Mouse (Mus musculus): ENCODE results near the gene Ppp6r1. TPM values are rescaled to one million over a fixed set of nuclear protein-coding genes. Genes with fewer than 3 reads are reported as not detected.
A peak's percentile ranks its signal among the peaks of the same experiment; 100 is the strongest.

Ppp6r1 gene
- 10 to 100 TPM; 79.2 to 98.8 TPM for total RNA-seq (2021)
- long read RNA-seq, experiment 1, transcript Ppp6r1-201 (24 exons, 3,862 nt) = major isoform, 31 of 60 reads
- long read RNA-seq, experiment 1, partial matches to known transcripts = 11 of 60 reads
- long read RNA-seq, experiment 1, other reads (novel, unspliced or antisense) = 18 of 60 reads
- long read RNA-seq, experiment 2, transcript Ppp6r1-201 (24 exons, 3,862 nt) = major isoform, 55 of 99 reads
- long read RNA-seq, experiment 2, partial matches to known transcripts = 23 of 99 reads
- long read RNA-seq, experiment 2, other reads (novel, unspliced or antisense) = 21 of 99 reads

DNA sequence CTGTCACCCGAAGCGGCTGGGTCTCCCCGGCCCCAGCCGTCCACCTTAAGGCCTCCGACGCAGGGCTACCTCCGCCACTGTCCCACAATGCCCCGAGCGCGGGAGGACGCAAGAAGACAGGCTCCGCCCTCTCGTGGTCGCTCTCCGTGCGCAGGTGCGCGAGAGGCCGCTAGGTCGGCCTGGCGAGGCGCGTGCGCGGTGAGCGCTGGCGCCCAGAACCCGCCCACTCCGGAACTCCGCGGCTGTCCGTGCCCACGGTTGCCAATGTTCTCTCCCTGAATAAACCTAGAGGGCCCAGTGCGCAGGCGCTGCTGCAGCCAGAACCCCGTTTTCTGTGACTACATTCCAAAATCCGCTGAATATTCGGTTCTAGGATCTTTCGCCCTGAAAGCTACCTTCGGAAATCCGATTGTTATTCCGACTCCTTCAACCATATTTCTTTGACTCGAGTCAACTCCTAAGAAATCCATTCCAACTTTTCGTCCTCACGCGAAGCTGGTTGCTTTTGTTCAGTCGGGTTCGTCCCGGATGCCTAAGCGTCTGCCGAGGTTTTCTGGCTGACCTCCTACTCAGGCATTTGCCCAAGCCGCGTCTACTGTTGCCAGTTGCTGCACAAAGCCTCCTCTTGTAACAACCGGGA lies at the start of gene Ppp6r1:
Ppp6r1 (minus strand) TSS at position 108 of the 640 bp plus-strand sequence.
- DNase-seq (ENCODE audit: low spot score in 2 of 2) = peak; percentile 93

DNA sequence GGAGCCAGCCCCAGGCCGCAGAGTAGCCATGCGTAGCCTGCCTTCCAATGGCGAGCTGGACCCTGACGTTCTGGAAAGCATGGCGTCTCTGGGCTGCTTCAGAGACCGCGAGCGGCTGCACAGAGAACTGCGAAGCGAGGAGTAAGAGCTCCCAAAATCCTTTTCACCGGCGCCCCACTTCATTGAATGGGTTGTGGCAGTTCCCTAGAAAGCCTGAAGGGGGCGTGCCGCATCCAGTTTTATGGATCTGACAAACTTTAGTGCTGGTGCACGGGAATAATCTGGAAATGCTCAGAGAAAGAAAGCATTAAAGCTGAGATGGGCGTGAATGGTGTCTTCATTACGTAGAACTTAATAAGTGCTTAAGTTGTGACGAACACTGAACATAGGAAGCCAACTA lies 46.3 kb upstream of the Ppp6r1 start:
- DNase-seq (ENCODE audit: low spot score in 2 of 2) = peak; percentile 35 to 55

DNA sequence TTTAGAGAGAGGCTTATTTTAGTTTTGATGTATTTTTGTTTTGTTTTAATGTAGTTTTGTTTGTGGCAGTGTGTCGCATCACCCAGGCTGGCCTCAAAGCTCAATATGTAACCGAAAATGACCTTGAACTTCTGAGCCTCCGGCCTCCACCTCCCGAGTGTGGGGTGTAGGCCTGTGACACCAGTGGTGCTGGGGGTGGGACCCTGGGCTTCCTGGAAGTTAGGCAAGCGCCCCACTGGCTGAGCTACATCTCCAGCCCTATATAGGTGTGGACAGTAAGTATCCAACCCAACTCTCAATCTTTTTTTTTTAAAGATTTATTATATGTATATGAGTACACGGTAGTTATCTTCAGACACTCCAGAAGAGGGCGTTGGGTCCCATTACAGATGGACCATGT lies 44.4 kb upstream of the Ppp6r1 start:
- no peak for DNase-seq (ENCODE audit: low spot score in 2 of 2)

DNA sequence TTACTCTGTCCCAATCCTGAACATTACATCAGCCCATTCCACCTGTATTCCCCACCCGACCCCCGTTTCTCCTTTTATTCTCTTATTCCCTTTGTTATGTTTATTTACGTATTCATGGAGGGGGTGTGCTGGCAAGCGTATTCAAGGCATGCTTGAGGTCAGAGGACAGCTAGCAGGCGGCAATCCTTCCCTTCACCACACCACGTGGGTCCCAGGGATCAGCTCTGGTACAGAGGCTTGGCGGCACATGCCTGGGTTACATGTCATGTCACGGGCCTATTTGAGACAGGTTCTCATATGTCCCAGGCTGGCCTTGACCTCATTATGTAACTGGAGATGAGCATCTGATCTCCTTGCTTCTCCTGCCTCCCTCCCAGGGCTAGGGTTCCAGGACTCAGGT lies 43.5 kb upstream of the Ppp6r1 start:
- no peak for DNase-seq (ENCODE audit: low spot score in 2 of 2)

DNA sequence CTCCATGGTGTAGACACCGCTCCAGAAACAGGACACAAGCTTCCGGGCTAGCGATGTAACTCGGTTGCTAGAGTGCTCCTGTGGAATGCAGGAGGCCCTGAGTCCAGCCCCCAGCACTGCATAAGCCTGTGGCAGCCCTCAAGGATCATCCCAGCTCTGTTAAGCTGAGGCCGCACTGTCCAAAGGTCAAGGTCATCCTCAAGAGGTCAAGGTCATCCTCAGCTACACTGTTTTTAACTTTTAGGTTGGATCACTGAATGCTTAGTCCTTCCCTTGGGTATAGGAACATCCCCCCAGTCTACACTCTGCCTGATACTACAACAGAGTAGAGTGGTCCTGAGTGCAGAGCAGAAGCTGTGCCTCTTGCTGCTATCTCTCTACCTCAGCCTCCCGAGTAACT lies 34.2 kb upstream of the Ppp6r1 start:
- DNase-seq (ENCODE audit: low spot score in 2 of 2) = no peak

DNA sequence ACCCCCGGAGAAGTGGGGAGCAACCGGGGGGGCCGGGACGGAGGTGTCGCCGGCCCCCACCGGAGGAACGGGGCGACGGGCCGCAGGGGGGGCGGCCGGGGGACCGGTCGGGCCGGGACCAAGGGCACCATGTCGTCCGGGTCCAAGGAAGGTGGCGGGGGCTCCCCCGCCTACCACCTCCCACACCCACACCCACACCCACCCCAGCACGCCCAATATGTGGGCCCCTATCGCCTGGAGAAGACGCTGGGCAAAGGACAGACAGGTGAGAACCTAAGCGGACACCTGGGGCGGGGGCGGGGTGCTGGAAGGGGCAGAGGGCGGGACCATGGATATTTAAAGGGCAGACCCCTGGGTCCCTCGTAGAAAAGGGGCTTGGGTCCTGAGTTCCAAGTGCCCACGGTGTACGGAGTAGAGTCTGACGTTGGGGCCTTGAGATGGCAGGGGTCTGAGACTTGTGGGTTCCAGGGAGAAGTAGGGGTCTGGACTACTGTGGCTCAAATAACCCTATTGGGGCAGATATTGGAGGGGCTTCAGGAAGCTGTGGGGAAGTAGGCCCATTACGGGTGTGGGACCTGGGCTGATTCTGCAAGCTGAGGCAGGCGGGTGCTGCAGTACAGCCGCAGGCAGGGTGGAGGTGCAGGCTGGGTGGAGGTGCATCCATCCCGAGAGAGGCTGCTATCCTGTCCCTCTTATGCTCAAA lies 32.3 kb upstream of the Ppp6r1 start:
- DNase-seq (ENCODE audit: low spot score in 2 of 2) = no peak

DNA sequence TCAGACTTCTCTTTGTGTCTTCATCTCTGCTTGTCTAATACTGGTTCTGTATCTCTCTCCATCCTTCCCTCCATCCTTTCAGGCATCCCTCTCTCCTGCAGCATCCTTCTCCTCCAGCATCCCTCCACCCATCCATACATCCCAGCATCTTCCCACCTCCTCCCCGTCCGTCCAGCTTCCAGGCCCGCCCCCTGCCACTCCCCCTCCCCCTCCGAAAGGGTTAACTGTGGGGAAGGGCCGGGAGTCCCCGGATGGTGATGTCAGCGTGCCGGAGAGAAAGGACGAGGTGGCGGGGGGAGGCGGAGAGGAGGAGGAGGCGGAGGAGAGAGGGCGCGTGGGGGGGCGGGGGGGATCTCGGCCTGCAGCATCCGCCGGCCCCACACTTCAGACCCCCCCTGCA lies 31.6 kb upstream of the Ppp6r1 start, which contains the start of gene Brsk1:
Brsk1 (plus strand) TSS at position 218 of the 400 bp plus-strand sequence.
- DNase-seq (ENCODE audit: low spot score in 2 of 2) = peak; percentile 36 to 53

DNA sequence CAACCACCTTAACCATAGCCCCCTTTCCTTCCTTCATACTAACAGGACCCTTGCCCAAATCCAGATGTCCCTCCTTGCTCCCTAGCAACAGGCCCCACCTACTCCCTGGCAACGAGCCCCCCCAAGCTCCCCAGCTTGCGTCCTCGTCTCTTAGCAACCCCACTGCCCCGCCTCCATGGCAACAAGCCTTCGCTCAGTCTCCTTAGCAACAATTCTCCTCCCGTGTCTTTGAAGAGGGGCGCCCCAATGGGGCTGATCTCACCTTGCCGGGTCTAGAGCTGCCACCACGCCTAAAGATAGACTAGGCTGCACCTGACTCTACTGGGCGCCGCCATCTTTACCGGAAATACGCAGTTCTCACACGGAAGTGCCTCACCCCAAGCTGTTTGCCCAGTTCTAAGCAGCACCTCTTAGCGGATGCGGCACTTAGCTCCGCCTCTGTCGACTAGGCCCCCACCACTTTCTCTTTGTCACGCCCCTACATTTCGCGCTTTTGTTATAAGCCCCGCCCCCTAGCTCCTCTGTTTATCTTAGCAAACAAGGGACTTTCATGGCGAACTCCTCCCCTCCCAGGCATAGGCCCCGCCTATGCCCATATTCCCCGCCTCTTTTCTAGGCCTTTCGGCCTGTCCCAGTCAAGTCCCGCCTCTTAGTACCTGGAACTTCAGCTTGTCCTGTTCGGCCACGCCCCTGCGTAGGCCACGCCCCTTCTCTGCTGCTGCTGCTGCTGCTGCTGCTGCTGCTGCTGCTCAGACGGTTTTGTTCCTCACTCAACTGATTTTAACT lies 26.0 kb upstream of the Ppp6r1 start, which contains the start of gene Hspbp1:
Hspbp1 (minus strand) TSS at position 437 of the 786 bp plus-strand sequence.
- peak; percentile 88 to 89 for DNase-seq (ENCODE audit: low spot score in 2 of 2)

DNA sequence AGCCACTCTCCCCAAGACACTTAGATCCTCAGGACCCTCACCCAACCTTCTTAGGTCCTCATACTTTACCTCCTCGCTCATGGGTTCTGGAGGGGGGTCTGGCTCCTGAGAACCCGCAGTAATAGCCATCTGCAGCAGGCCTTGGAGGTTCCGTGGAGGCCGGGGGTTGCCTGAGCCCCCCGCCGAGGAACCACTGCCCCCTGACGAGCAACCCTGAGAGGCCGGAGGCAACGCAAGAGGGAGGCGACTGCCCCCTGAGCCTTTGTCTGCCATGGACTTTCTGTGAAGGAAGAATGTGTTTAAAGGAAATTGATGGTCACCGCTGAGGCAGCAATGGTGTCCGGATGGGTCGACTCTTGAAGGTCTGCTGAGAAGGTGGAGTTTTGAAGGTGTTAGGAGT lies 25.4 kb upstream of the Ppp6r1 start:
- DNase-seq (ENCODE audit: low spot score in 2 of 2) = no peak

DNA sequence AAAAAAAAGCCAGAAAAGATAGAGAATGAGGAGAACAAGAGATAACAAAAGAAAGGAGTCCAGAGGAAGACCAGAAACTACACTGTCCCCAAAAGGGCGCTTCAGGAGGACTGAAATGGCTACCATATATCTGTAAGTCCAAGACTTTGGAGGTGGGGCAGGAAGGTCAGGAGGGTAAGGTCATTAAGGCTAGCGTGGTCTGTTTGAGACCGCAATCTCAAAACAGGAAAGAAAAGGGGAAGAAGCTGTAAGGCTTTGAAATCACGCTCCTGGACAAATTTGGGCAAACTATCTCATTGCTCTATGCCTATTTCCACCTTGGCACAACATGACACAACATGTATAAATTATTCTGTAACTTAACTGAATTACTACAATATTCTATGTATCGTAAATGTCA lies 24.5 kb upstream of the Ppp6r1 start:
- no peak for DNase-seq (ENCODE audit: low spot score in 2 of 2)

DNA sequence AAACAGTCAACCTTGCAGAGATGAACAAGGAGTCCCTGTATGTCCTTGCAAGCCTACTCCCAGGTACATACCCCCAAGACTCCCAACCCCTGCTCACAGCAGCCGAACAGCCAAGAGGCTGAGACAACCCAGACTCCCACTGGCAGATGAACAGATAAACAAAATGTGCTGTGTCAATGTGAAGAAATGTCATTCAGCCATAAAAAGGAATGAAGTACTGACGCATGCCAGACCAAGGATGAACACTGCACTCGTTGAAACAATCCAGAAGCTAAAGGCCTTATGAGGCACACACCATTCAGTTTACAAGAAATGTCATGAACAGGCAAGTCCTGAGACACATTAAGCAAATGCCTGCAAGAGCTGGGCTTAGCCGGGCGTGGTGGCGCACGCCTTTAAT lies 16.4 kb upstream of the Ppp6r1 start:
- no peak for DNase-seq (ENCODE audit: low spot score in 2 of 2)

DNA sequence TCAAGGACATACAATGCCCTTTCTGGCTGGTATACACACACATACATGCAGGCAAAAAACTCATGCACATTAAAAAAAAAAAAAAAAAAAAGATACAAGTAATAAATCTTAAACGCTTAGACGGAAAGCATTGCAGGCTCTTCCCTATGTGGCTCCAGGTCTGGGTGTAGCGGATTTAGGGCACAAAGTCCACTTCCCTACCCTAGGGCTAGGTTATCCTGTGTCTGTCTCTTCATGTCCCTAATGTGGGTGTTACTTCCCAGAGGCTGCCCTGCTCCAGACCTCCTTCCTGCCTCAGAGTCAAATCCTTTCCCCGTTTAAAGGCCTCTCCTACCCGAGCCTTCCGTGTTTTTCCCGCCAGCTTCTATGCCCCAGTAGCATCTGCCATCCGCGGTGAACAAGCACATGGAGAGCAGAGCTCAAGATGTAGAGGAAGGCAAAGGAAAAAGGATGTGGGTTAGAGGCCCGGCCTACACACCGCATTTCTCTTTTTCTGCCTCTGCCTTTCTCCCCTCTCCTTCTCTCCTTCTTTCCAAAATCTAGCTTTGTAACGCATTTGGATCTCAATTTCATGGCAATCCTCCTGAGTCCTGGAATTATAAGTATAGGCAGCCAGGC lies 15.4 kb upstream of the Ppp6r1 start:
- DNase-seq (ENCODE audit: low spot score in 2 of 2) = no peak

DNA sequence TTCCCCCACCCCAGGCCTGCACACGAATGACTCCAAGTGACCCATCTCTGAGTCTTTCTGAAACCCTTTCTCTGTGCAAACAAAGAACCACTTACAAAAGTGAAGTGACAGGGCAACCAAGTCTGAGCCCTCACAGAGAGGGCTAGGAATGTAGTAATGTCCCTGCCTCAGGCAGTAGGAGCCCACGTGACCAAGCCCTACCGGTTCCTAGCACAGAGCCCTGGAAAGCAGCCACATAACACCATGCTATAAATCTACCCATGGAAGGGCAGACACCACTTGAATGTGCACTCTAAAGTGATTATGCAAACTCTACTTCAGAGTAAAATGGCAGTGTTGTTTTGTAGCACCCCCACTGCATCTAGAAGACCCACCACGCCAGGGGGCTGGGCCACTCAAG lies 13.1 kb upstream of the Ppp6r1 start:
- no peak for DNase-seq (ENCODE audit: low spot score in 2 of 2)

DNA sequence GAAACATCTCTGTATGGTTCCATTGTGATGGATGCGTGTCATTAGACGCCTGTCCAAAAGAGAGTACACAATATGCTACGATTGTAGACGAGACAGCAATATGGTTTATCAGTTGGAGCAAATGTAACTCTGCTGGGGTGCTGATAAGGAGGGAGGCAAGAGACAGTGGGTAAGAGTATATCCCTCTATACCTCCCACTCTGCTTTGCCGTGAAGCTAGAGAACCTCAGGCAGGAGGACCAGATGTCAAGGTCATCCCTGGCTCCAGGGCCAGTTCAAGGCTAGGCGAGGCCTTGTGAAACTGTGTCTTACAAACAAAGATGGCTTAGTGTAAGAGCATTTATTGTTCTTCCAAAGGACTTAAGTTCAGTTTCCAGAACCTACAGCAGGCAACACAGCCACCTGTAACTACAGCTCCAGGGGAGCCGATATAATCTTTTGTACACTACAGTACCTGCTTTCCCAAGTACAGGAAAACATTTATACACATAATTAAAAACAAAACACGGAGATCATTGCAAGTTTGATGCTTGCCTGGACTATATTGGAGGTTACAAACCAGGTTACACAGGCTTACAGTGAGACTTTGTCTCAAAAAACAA lies 11.9 kb upstream of the Ppp6r1 start:
- DNase-seq (ENCODE audit: low spot score in 2 of 2) = no peak

DNA sequence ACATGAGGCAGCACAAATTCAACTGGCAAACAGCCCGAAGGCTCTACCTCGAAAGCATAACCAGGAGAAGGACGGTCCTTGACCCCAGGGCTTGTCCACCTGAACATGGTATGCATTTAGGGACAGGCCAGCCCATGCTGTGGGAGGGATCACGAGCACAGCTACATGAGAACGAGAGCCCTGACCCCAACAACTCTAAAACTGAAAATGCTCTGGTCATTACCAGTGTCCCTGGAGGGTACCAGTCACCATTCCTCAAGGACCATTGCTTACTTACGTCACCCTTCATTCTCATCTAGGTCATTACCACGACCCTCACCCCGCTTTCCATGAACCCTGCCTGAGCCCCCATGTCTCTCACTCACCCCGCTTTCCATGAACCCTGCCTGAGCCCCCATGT lies 10.3 kb upstream of the Ppp6r1 start:
- no peak for DNase-seq (ENCODE audit: low spot score in 2 of 2)

DNA sequence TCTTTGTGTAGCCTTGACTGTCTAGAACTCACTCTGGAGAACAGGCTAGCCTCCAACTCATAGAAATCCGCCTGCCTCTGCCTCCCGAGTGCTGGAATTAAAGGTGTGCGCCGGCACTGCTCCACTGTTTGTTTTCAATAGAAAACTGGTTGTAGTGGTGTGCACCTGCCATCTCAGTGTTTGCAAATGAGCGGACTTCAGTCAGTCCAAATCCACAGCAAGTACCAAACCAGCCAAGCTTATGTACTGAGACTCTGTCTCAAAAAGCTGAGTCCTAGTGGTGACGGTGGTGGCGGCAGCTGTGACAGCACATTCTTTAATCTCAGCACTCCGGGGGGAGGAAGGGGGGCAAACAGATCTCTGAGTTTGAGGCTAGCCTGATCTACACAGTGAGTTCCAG lies 9.7 kb upstream of the Ppp6r1 start:
- DNase-seq (ENCODE audit: low spot score in 2 of 2) = no peak

DNA sequence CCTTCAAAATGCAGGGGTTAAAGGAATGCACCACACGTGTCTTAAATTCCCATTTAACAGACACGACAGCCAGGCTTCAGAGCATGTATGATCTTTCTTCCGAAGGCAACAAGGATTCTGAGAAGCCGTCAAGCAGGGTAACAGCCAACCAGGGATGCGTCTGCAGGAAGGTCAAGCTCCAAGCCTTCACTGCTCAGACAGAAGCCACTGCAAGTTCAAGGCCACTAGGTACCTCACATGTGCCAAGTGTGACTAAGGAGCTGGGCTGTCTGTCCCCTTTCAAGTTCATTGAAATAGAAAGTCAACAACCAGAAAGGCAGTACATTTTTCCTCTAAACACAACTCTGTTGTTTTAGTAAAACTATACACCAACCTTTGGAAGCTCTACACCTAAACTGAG lies 8.1 kb upstream of the Ppp6r1 start:
- no peak for DNase-seq (ENCODE audit: low spot score in 2 of 2)

DNA sequence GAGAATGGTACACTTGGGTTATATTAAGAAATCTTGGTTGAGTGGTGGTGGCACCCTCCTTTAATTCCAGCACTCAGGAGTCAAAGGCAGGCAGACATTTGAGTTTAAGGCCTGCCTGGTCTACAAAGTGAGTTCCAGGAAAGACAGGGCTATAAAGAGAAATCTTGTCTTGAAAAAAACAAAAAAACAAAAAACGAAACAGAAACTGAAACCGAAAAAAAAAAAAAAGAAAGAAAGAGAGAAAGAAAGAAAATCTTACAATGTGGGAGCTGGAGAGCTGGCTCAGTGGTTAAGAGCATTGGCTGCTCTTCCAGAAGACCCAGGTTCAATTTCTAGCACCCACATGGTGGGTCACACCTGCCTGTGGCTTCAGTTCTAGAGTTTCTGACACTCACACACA lies 4.9 kb upstream of the Ppp6r1 start:
- DNase-seq (ENCODE audit: low spot score in 2 of 2) = no peak

DNA sequence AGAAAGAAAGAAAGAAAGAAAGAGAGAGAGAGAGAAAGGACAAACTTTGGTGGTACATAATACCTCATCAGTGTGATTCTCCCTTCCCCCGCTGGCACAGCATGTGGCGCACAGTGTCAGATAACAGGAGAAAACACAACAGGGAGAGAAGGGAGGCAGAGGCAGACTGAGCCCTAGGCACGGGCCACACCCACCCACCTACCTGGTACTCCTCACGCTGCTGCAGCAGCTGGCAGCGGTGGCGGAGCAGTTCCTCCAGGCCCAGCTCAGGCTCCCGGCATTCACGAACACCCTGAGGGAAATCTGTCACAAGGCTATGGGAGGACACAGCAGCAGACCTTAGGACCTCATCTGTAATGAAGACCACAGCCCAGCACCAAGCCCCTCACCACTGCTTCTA lies 4.4 kb upstream of the Ppp6r1 start:
- no peak for DNase-seq (ENCODE audit: low spot score in 2 of 2)

DNA sequence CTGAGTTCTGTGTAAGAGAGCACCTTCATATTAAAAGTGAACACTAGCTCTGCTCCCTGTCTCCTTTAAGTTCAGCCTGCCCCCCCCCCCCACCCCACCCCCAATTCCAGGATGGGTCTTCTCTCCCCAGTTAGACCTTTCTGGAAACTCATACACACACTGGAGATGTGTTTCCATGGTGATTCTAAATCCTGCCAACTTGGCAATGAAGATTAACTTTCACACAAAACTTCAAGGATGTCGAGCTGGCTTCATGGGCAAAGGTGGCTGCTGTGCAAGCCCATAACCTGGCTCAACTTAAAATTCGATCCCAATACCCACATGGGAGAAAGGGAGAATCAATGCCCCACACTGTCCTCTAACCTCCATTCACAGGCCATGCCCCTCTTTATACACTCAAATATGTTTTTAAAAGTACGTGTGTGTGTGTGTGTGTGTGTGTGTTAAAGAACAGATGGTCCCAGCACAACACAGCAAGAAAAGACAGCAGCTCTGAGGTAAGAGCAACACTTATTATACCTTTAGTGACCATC lies 1.2 kb upstream of the Ppp6r1 start:
- no peak for DNase-seq (ENCODE audit: low spot score in 2 of 2)

Measured in adrenal gland, adult 18-20 months (tissue).